Mouse (Mus musculus): Measurements from ENCODE around the gene Txndc16.

Txndc16 gene

DNA sequence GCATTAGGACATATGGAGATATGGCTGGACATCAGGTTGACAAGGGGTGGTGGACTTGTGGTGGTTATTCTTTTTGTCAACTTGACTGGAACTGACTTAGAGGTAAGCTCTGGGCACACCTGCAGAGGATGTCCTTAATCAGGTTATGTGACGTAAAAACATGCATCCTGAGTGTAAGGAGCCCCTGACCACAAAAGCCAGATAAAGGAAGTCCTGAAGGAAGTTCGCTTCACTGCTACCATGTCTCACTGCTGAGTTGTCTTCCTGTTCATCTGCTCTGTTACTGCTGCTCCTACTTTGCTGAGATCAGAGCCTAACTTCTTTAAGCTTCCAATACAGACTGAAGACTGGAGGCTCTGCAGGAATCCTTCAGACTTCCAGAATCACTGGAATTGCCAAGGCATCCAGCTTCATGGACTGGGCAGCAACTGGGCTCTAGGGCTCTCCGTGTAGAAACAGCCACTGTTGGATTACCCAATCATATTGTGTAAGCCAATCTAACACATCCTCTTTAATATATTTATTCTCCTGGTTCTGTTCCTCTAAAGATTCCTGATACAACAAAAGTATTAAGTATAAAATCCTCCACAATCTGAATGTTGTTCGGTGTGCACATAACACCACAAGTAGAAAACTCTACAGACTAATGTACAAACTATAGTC, 64.5 kb downstream of the Txndc16 start:
- DNase-seq (ENCODE audit: low spot score): no peak

DNA sequence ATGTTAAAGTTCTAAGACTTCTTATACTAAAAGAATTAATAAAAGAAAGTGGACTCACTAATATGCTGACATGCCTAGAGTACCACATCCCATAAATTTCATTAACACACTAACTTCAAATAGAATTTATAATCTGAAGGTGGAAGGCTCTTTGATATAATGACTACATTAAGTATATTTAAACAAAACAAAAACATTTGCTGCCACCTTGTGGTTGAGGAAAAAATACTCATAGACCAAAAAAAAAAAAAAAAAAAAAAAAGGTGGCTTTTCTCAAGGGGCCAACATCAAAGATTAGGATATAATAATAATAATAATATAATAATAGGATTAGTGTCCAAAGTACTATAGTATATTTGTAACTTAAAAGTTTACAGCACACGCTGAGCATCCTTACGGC, 66.9 kb downstream of the Txndc16 start:
- DNase-seq (ENCODE audit: low spot score): no peak

DNA sequence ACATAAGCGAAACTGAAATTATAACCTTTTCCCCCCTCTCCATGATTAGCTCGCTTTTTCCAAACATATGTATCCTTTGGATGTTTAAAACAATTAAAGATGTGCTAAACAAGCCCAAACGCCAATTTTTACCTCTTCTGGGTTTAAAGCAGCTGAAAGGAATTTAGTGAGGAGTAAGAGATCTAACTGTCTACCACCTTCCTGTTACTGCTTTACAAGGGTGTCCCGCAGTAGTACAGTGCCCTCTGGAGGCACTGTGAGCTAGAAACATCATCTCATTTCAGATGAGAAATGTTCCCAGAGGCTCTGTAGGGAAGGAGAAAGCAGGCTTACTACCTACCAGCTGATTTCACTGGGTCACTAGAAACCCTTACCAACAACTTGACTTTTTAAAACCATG, 77.6 kb downstream of the Txndc16 start:
- DNase-seq (ENCODE audit: low spot score): no peak

DNA sequence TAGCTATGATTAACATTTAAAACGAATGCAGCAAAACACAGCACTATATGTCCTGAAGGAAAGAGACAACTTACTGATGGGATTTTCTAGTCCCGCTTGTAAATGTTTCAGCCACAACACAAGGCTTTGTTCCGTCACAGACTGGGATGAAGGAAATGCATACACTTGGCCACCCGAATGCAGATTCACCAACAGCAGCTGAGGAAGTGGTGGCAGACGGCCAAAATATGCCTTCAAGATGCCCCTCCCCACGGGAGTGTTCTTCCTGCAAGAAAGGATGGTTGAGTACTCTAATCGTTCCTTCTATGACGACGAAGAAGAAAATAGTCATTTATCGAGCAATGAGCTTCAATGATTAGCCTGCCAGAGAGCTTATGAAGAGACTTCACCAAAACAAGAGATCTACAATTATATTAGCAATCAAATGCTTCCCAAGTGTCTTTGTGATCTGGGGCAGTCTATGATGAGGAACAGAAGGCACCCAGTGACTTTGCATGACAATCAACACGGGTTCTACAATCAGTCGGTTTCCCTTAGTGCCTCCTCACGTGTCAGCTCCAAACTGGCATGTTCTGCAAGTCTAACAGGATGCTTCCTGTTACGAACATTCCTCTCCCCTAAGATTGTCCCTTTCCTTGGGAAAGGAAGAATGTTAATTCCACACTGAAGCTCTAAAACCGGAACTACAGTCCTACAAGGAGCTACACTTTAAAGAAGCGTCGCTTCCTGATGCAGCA, 79.6 kb downstream of the Txndc16 start:
- no peak for DNase-seq (ENCODE audit: low spot score)

DNA sequence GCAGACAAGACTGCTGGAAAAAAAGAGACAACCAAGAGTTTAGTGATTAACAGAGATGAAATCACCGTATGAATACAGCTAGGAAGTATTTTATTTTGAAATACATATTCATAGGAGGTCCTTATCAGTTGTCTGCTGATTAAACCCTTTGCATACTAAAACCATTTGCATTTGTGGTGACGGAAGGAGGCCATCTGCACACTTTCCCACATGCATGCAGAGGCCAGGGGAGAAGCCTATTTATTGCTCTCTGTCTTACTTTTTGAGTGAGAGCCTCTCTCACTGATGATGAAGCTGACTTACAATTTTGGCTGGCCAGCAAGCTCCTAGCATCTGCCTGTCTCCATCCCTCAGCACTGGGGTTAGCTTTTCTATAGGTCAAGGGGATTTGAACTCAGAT, 84.2 kb downstream of the Txndc16 start:
- DNase-seq (ENCODE audit: low spot score): no peak

DNA sequence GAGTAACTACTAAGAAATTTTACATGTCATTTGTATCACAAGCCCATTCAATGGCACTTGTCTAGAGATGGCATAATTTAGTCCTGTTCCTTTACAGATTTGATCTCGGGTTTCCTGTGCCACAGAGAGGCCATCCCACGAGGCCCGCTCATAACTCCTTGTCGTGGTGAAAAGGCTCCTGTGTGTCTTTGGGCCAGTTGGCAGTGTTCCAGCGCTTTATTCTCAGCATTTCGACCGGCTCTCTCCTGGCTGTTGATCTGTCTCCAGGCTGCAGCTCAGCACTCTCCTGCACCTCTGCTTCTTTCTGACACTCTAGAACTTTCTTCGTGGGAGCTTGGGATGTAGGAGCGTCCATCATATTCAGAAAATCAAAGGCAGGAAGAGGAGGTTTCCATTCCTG, 84.6 kb downstream of the Txndc16 start:
- DNase-seq (ENCODE audit: low spot score): no peak

DNA sequence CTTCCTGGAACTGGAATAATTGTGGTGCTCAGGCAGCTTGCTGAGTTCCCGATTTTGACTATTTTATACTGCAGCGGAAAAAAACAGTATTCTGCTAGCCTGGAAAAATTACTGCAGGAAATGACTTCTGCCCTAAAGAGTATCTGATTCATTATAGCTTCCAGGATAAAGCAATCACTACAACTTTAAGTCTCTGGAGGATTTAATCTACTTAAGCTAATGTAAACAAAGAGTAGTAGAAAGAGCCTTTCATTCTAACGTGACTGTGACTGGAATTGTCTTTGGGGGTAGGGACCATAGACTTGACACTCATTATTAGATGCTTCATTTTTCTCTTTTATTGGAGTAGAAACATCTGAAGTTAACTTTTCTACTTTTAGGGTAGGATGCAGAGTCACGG, 101.8 kb downstream of the Txndc16 start:
- DNase-seq (ENCODE audit: low spot score): no peak

DNA sequence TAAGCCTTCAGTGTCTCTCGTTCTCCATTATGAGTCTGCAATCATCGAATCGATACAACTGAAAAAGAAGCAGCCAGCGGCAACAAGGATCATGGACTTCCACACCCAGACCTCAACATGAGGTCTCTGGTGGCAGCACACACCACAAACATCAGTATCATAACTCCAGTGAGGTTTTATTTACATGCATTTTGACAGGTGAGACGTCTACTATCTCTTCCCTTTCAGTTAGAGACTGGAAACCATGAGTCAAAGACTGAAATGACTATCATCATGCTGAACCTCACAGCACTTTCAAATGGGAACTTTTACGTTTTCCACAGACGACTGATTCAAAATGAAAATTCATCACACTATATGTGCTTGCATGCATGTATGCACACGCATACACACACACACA, 117.9 kb downstream of the Txndc16 start:
- DNase-seq (ENCODE audit: low spot score): no peak

DNA sequence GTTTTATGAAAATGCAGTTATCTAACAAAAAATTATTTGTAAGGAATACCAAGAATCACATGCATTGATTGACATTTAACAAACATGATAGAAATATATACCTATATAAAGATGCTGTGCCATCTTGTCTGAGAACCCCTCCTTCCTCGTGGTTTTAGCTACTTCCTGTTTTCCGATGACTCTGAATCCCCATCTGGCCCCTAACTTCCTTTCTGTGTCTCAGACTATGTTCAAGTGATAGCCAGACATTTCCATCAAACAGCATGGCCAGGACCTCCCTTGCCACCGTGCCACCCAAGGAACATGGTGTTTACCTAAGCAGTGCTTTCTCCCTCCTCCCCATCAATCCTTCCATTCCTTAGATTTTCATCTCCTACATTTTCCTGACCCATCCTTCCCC, 127.8 kb downstream of the Txndc16 start:
- DNase-seq (ENCODE audit: low spot score): no peak

DNA sequence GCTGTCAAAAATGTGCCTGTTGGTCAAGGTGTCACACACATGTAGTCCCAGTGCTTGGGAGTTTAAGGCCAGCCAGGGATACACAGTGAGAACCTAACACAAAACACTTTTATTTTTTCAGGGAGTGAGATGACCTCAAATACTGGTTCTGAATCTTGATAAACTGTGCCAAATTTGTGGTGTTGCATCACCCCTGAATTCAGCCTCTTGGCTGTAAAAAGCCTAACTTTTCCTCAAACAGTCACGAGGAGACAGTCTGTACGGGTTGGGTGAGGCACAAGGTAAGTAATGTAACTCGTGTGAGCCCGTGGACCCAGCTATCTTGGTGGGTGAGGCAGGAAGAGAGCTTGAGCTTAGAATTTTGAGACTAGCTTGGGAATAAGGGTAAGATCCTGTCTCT, 130.1 kb downstream of the Txndc16 start:
- no peak for DNase-seq (ENCODE audit: low spot score)

DNA sequence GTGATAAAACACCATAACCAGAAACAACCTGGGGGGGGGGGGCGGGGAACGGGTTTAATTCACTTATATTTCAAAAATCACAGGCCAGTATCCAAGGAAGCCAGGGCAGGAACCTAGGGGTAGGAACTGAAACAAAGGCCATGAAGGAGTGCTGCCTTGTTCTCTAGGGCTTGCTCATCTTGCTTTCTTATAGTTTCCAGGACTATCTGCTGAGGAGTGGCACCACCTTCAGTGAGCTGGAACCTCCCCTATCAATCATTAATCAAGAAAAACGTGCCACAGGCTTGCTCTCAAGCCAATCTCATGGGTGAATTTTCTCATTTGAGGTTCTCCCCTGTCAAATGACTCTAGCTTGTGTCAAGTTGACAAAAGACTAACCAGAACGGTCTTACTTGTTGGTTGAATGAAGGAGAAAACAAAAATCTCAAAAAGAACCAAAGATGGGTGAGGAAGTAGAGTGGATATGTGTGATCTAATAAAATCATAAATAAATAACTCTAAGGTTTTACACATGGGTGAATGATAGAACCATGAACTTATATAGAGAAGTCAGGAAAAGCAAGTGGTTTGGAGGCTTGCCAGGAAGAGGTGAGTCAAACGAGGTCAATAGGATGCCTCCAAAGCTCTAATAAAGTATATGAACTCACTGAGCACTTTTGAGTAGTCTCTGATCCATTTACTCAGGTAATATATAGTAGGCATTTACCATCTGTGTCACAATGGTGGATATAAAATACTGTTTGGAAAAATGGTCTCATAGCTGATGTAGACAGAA, 134.3 kb downstream of the Txndc16 start:
- no peak for DNase-seq (ENCODE audit: low spot score)

DNA sequence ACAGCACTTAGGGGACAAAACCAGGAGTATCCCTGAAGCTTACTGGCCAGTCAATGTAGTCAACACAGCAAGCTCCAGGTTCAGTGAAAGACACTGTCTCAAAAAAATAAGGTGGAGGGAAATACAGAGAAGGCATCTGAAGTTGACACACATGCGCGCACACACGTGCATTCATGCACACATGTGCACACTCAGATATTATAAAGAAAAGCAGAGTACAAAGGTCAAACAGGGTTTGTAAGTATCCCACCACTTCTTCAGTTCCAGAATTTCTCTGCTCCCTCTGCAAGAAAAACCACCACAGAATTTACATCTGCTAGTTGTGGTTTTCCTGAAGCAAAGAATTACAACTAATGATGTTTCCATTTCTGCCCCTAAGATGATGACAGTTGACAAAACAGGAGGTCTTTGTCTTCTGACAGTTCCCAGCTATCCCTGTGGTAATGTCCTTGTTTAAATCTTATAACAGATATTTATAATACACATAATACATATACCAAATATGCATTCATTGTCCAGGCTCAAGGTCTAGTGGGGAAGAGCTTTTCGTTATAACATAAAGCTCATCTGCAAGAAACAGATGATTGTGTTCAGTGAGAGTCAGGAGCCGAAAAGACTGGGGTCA, 135.4 kb downstream of the Txndc16 start:
- DNase-seq (ENCODE audit: low spot score): no peak

DNA sequence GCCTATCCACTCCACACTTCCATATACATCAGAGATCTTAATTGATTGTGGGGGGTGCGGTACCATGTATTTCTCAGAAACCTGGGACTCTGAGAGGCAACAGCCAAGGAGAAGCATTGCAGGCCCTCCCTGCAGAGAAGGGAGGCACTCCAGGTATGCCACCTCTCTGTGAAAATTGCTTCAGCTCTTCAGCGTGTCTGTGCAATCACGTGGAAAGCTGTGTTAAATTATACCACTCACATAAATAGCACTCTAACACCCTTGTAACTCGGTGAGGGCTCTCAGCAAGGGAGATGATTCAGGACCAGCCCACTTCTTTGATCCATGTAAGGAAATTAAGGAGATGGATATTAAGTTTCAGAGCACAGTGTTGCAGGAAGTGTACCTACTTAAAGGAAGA, 136.6 kb downstream of the Txndc16 start:
- no peak for DNase-seq (ENCODE audit: low spot score)
